Mouse (Mus musculus) neural tube, embryonic 11.5 days (tissue): ENCODE measurements around the gene Rraga. TPM values are rescaled to one million over a fixed set of nuclear protein-coding genes. Genes with fewer than 3 reads are reported as not detected.
A peak's percentile ranks its signal among the peaks of the same experiment; 100 is the strongest.

Source experiments
- ATAC-seq: fragments of 200-750 bp; cut with Nextera tagmentation; 2 replicates; pipeline ENCODE4 v1.8.0; 2017; ENCODE audit warnings: moderate number of reproducible peaks, mild to moderate bottlenecking, moderate TSS enrichment, moderate library complexity; ENCODE audit not compliant: insufficient read depth, low FRiP score, low TSS enrichment
- DNase-seq: peaks from one replicate; pipeline ENCODE4 v3.0.0-alpha.2; 2015; ENCODE audit warnings: low spot score
- H3K27ac ChIP-seq: fragments of 300-500 bp; sonication (generic); 2 replicates; pipeline ENCODE4 v1.5.1; 2014; ENCODE audit warnings: low read depth, mild to moderate bottlenecking, low read length
- H3K27me3 ChIP-seq: fragments of 300-500 bp; sonication (generic); 2 replicates; pipeline ENCODE4 v1.6.1; 2014; ENCODE audit warnings: mild to moderate bottlenecking, low read length, mixed read lengths; ENCODE audit not compliant: control insufficient read depth, insufficient read depth
- H3K36me3 ChIP-seq: fragments of 300-500 bp; sonication (generic); 2 replicates; pipeline ENCODE4 v1.6.1; 2014; ENCODE audit warnings: mild to moderate bottlenecking, low read length, moderate library complexity, mixed read lengths; ENCODE audit not compliant: control insufficient read depth, insufficient read depth
- H3K4me1 ChIP-seq: fragments of 300-500 bp; sonication (generic); 2 replicates; pipeline ENCODE4 v1.6.1; 2014; ENCODE audit warnings: low read length, mixed read lengths; ENCODE audit not compliant: control insufficient read depth, insufficient read depth
- H3K4me2 ChIP-seq: fragments of 300-500 bp; sonication (generic); 2 replicates; pipeline ENCODE4 v1.6.1; 2014; ENCODE audit warnings: low read depth, mild to moderate bottlenecking, moderate library complexity
- H3K4me3 ChIP-seq: fragments of 300-500 bp; sonication (generic); 2 replicates; pipeline ENCODE4 v1.5.1; 2014; ENCODE audit warnings: low read depth, low read length
- H3K9ac ChIP-seq: fragments of 300-500 bp; sonication (generic); 2 replicates; pipeline ENCODE4 v1.6.1; 2014; ENCODE audit warnings: mild to moderate bottlenecking, low read length
- H3K9me3 ChIP-seq: fragments of 300-500 bp; sonication (generic); 2 replicates; pipeline ENCODE4 v1.6.1; 2016; ENCODE audit warnings: low read length; ENCODE audit not compliant: control insufficient read depth
- WGBS: fragments of 180-500 bp; shearing (Covaris S2); extraction: QIAGEN DNeasy Blood & Tissue Kit; methylation state at CpG from one replicate; pipeline ENCODE4 v1.1.7; 2014; 5-methylcytosine and 5-hydroxymethylcytosine counted together
- polyA plus RNA-seq: library from polyadenylated mRNA; unstranded; fragments of >200 nt; fragmentation: Nextera tagmentation; extraction: Ambion mirVana; gene quantifications from 2 replicates; pipeline ENCODE4 v1.2.1, GENCODE M21; 2014

Gene Rraga
- 124 and 137 TPM in 2 replicates for polyA plus RNA-seq

- peak within 1 kb of the TSS; percentile 84 for H3K4me3 ChIP-seq
- no peaks in the 10 kb centered on the region for H3K9me3 ChIP-seq
- H3K27ac ChIP-seq = peak within 1 kb of the TSS; percentile 97
- H3K36me3 ChIP-seq = no peaks in the 10 kb centered on the region
- peaks cover 8% of the 10 kb centered on the region for H3K4me1 ChIP-seq
- ATAC-seq (peak; percentile 95), DNase-seq (peak; percentile 97)
- H3K9ac ChIP-seq = peak within 1 kb of the TSS; percentile 93
- H3K27me3 ChIP-seq = no peaks in the 10 kb centered on the region
- H3K4me2 ChIP-seq = peak within 1 kb of the TSS; percentile 68
- under 1% methylated on average over 53 of the region's 53 CpGs for WGBS
Measured at GRCm38 (mm10) chr4:86575283-86575983, at the start of gene Rraga. Gene Rraga (plus strand): TSS chr4:86575668.

- no peak overlapping the region for H3K9ac ChIP-seq
- H3K4me3 ChIP-seq = no peak overlapping the region
- H3K4me2 ChIP-seq = no peak overlapping the region
- ATAC-seq (no peak), DNase-seq (peak; percentile 28)
- H3K9me3 ChIP-seq = no peaks in the 10 kb centered on the region
- no peaks in the 10 kb centered on the region for H3K36me3 ChIP-seq
- no peaks in the 10 kb centered on the region for H3K27me3 ChIP-seq
- WGBS = 60% methylated on average over 11 of the region's 11 CpGs
- H3K4me1 ChIP-seq = no peaks in the 10 kb centered on the region
- H3K27ac ChIP-seq = no peak overlapping the region
Measured at GRCm38 (mm10) chr4:86527162-86528136, 48.0 kb upstream of the Rraga start.

- Histone ChIP-seq H3K27me3 (no peaks in the 10 kb centered on the region), H3K9me3 (no peaks in the 10 kb centered on the region), H3K4me1 (no peaks in the 10 kb centered on the region), H3K4me2 (no peak overlapping the region), H3K36me3 (no peaks in the 10 kb centered on the region), H3K27ac (no peak overlapping the region), H3K9ac (no peak overlapping the region), H3K4me3 (no peak overlapping the region)
- DNase-seq = no peak
- ATAC-seq = no peak
- 67% methylated on average over 6 of the region's 6 CpGs for WGBS
Measured at GRCm38 (mm10) chr4:86529161-86529560, 46.3 kb upstream of the Rraga start.

GRCm38 (mm10) chr4:86533406-86534090, 41.9 kb upstream of the Rraga start:
- Histone ChIP-seq H3K4me1 (no peaks in the 10 kb centered on the region), H3K27ac (no peak overlapping the region), H3K4me2 (no peak overlapping the region), H3K9me3 (no peaks in the 10 kb centered on the region), H3K27me3 (no peaks in the 10 kb centered on the region), H3K36me3 (no peaks in the 10 kb centered on the region), H3K9ac (no peak overlapping the region), H3K4me3 (no peak overlapping the region)
- ATAC-seq (no peak), DNase-seq (no peak)
- WGBS = 72% methylated on average over 8 of the region's 8 CpGs

GRCm38 (mm10) chr4:86534091-86534481, 41.4 kb upstream of the Rraga start:
- Histone ChIP-seq H3K4me2 (no peak overlapping the region), H3K9me3 (no peaks in the 10 kb centered on the region), H3K36me3 (no peaks in the 10 kb centered on the region), H3K27me3 (no peaks in the 10 kb centered on the region), H3K9ac (no peak overlapping the region), H3K4me3 (no peak overlapping the region), H3K4me1 (no peaks in the 10 kb centered on the region), H3K27ac (no peak overlapping the region)
- WGBS = 69% methylated on average over 5 of the region's 5 CpGs
- DNase-seq (no peak), ATAC-seq (no peak)

GRCm38 (mm10) chr4:86537972-86538371, 37.5 kb upstream of the Rraga start:
- no peaks in the 10 kb centered on the region for H3K9me3 ChIP-seq
- H3K9ac ChIP-seq = no peak overlapping the region
- H3K4me2 ChIP-seq = no peak overlapping the region
- no peak for DNase-seq
- H3K4me1 ChIP-seq = no peaks in the 10 kb centered on the region
- 50% methylated on average over 4 of the region's 4 CpGs for WGBS
- H3K27me3 ChIP-seq = no peaks in the 10 kb centered on the region
- H3K36me3 ChIP-seq = no peaks in the 10 kb centered on the region
- ATAC-seq = no peak
- no peak overlapping the region for H3K4me3 ChIP-seq
- H3K27ac ChIP-seq = no peak overlapping the region

- no peaks in the 10 kb centered on the region for H3K9me3 ChIP-seq
- no peaks in the 10 kb centered on the region for H3K27me3 ChIP-seq
- DNase-seq (no peak), ATAC-seq (no peak)
- no peaks in the 10 kb centered on the region for H3K4me1 ChIP-seq
- H3K4me2 ChIP-seq = no peak overlapping the region
- H3K27ac ChIP-seq = no peak overlapping the region
- no peaks in the 10 kb centered on the region for H3K36me3 ChIP-seq
- no peak overlapping the region for H3K4me3 ChIP-seq
- 93% methylated on average over 5 of the region's 5 CpGs for WGBS
- no peak overlapping the region for H3K9ac ChIP-seq
Measured at GRCm38 (mm10) chr4:86538936-86539335, 36.5 kb upstream of the Rraga start.

- H3K27ac ChIP-seq = no peak overlapping the region
- H3K9ac ChIP-seq = no peak overlapping the region
- no peak for ATAC-seq
- H3K9me3 ChIP-seq = no peaks in the 10 kb centered on the region
- no peak for DNase-seq
- no peaks in the 10 kb centered on the region for H3K4me1 ChIP-seq
- 90% methylated on average over 1 of the region's 1 CpGs for WGBS
- no peaks in the 10 kb centered on the region for H3K36me3 ChIP-seq
- H3K4me2 ChIP-seq = no peak overlapping the region
- no peak overlapping the region for H3K4me3 ChIP-seq
- H3K27me3 ChIP-seq = no peaks in the 10 kb centered on the region
Measured at GRCm38 (mm10) chr4:86541573-86541972, 33.9 kb upstream of the Rraga start.
